Mouse (Mus musculus): ENCODE data around the gene Col11a2. TPM values are rescaled to one million over a fixed set of nuclear protein-coding genes. Genes with fewer than 3 reads are reported as not detected.

Gene Col11a2
- polyA plus RNA-seq, 1 experiment from 2014 or later = 6.3 TPM

GRCm38 (mm10) chr17:34098709-34099479, 59.7 kb downstream of the Col11a2 start:
- WGBS = 63% methylated on average over 10 of the region's 10 CpGs
- Histone ChIP-seq H3K4me3 (no peak overlapping the region), H3K9ac (no peak overlapping the region), H3K4me1 (no peaks in the 10 kb centered on the region), H3K4me2 (replicated peaks) (no peak overlapping the region), H3K9me3 (no peaks in the 10 kb centered on the region; the same call in 1 of the 2 replicates), H3K27me3 (replicated peaks) (no peaks in the 10 kb centered on the region), H3K27ac (no peak overlapping the region), H3K36me3 (no peaks in the 10 kb centered on the region)
- ATAC-seq (ENCODE audit: low FRiP score, low read depth) = no peak

- 67% methylated on average over 5 of the region's 5 CpGs for WGBS
- ATAC-seq (ENCODE audit: low FRiP score, low read depth) = no peak
- H3K4me3 ChIP-seq = no peak overlapping the region
- no peak overlapping the region for H3K9ac ChIP-seq
- H3K36me3 ChIP-seq = no peaks in the 10 kb centered on the region
- no peaks in the 10 kb centered on the region; the same call in 1 of the 2 replicates for H3K9me3 ChIP-seq
- H3K27me3 ChIP-seq (replicated peaks) = no peaks in the 10 kb centered on the region
- no peak overlapping the region for H3K27ac ChIP-seq
- no peak overlapping the region for H3K4me2 ChIP-seq (replicated peaks)
- no peaks in the 10 kb centered on the region for H3K4me1 ChIP-seq
Observed at GRCm38 (mm10) chr17:34099531-34099930, 60.3 kb downstream of the Col11a2 start.

GRCm38 (mm10) chr17:34101185-34101584, 61.9 kb downstream of the Col11a2 start:
- H3K4me3 ChIP-seq = 0 out of 2 replicates have a peak overlapping the region, but pooled peaks have one; percentile 8
- no peaks in the 10 kb centered on the region for H3K27me3 ChIP-seq (replicated peaks)
- no peaks in the 10 kb centered on the region; the same call in 1 of the 2 replicates for H3K9me3 ChIP-seq
- peak; percentile 13 for ATAC-seq (ENCODE audit: low FRiP score, low read depth)
- no peaks in the 10 kb centered on the region for H3K36me3 ChIP-seq
- H3K4me2 ChIP-seq (replicated peaks) = peak overlapping the region; percentile 46; the same call in 1 of the 2 replicates
- H3K4me1 ChIP-seq = no peaks in the 10 kb centered on the region
- H3K27ac ChIP-seq = no peak overlapping the region
- H3K9ac ChIP-seq = no peak overlapping the region
- WGBS = 33% methylated on average over 5 of the region's 5 CpGs

GRCm38 (mm10) chr17:34101604-34102032, 62.4 kb downstream of the Col11a2 start:
- Histone ChIP-seq H3K4me2 (replicated peaks) (peak overlapping the region; percentile 46), H3K9ac (no peak overlapping the region), H3K27me3 (replicated peaks) (no peaks in the 10 kb centered on the region), H3K27ac (no peak overlapping the region), H3K4me3 (0 out of 2 replicates have a peak overlapping the region, but pooled peaks have one; percentile 8), H3K36me3 (no peaks in the 10 kb centered on the region), H3K9me3 (no peaks in the 10 kb centered on the region; the same call in 1 of the 2 replicates), H3K4me1 (no peaks in the 10 kb centered on the region)
- WGBS = 9% methylated on average over 12 of the region's 12 CpGs
- peak; percentile 80 for ATAC-seq (ENCODE audit: low FRiP score, low read depth)

GRCm38 (mm10) chr17:34102831-34103230, 63.6 kb downstream of the Col11a2 start:
- no peak overlapping the region for H3K4me2 ChIP-seq (replicated peaks)
- WGBS = 86% methylated on average over 6 of the region's 6 CpGs
- no peaks in the 10 kb centered on the region for H3K4me1 ChIP-seq
- no peaks in the 10 kb centered on the region for H3K36me3 ChIP-seq
- H3K9ac ChIP-seq = no peak overlapping the region
- no peak for ATAC-seq (ENCODE audit: low FRiP score, low read depth)
- no peaks in the 10 kb centered on the region for H3K27me3 ChIP-seq (replicated peaks)
- H3K4me3 ChIP-seq = no peak overlapping the region
- H3K27ac ChIP-seq = no peak overlapping the region
- H3K9me3 ChIP-seq = no peaks in the 10 kb centered on the region; the same call in 1 of the 2 replicates

GRCm38 (mm10) chr17:34104804-34105203, 65.6 kb downstream of the Col11a2 start:
- no peaks in the 10 kb centered on the region; the same call in 1 of the 2 replicates for H3K9me3 ChIP-seq
- H3K4me3 ChIP-seq = no peak overlapping the region
- ATAC-seq (ENCODE audit: low FRiP score, low read depth) = no peak
- H3K36me3 ChIP-seq = peaks cover 9% of the 10 kb centered on the region; the same call in 1 of the 2 replicates
- H3K4me1 ChIP-seq = no peaks in the 10 kb centered on the region
- no peak overlapping the region for H3K9ac ChIP-seq
- H3K4me2 ChIP-seq (replicated peaks) = no peak overlapping the region
- no peak overlapping the region for H3K27ac ChIP-seq
- WGBS = 87% methylated on average over 9 of the region's 9 CpGs
- H3K27me3 ChIP-seq (replicated peaks) = no peaks in the 10 kb centered on the region

GRCm38 (mm10) chr17:34106555-34106954, 67.3 kb downstream of the Col11a2 start:
- H3K9ac ChIP-seq = no peak overlapping the region
- H3K4me1 ChIP-seq = no peaks in the 10 kb centered on the region; the same call in 1 of the 2 replicates
- H3K36me3 ChIP-seq = peaks cover 25% of the 10 kb centered on the region
- H3K4me2 ChIP-seq (replicated peaks) = no peak overlapping the region
- no peaks in the 10 kb centered on the region; the same call in 1 of the 2 replicates for H3K9me3 ChIP-seq
- 88% methylated on average over 7 of the region's 7 CpGs for WGBS
- no peak for ATAC-seq (ENCODE audit: low FRiP score, low read depth)
- H3K27me3 ChIP-seq (replicated peaks) = no peaks in the 10 kb centered on the region
- H3K4me3 ChIP-seq = no peak overlapping the region
- H3K27ac ChIP-seq = no peak overlapping the region

- Histone ChIP-seq H3K9me3 (no peaks in the 10 kb centered on the region; the same call in 1 of the 2 replicates), H3K27ac (no peak overlapping the region), H3K4me3 (no peak overlapping the region), H3K4me2 (replicated peaks) (no peak overlapping the region), H3K9ac (no peak overlapping the region), H3K4me1 (no peaks in the 10 kb centered on the region; the same call in 1 of the 2 replicates), H3K36me3 (peaks cover 33% of the 10 kb centered on the region), H3K27me3 (replicated peaks) (no peaks in the 10 kb centered on the region)
- 84% methylated on average over 7 of the region's 7 CpGs for WGBS
- no peak for ATAC-seq (ENCODE audit: low FRiP score, low read depth)
Observed at GRCm38 (mm10) chr17:34107109-34107867, 68.1 kb downstream of the Col11a2 start.

- 83% methylated on average over 5 of the region's 6 CpGs for WGBS
- ATAC-seq (ENCODE audit: low FRiP score, low read depth) = no peak
Observed at GRCm38 (mm10) chr17:34108460-34108859, 69.2 kb downstream of the Col11a2 start.

GRCm38 (mm10) chr17:34109038-34109805, 70.0 kb downstream of the Col11a2 start:
- no peak for ATAC-seq (ENCODE audit: low FRiP score, low read depth)
- Histone ChIP-seq H3K27ac (no peak overlapping the region), H3K4me2 (replicated peaks) (no peak overlapping the region), H3K9ac (no peak overlapping the region), H3K4me3 (no peak overlapping the region), H3K9me3 (no peaks in the 10 kb centered on the region; the same call in 1 of the 2 replicates), H3K4me1 (no peaks in the 10 kb centered on the region; the same call in 1 of the 2 replicates), H3K27me3 (replicated peaks) (no peaks in the 10 kb centered on the region), H3K36me3 (peaks cover 52% of the 10 kb centered on the region)
- 84% methylated on average over 14 of the region's 14 CpGs for whole genome bisulfite sequencing

More at GRCm38 (mm10) chr17:34108460-34108859, 69.2 kb downstream of the Col11a2 start:
- Histone ChIP-seq H3K36me3 (peaks cover 44% of the 10 kb centered on the region), H3K27ac (no peak overlapping the region), H3K4me2 (replicated peaks) (no peak overlapping the region), H3K9ac (no peak overlapping the region), H3K9me3 (no peaks in the 10 kb centered on the region; the same call in 1 of the 2 replicates), H3K4me3 (no peak overlapping the region), H3K27me3 (replicated peaks) (no peaks in the 10 kb centered on the region), H3K4me1 (no peaks in the 10 kb centered on the region; the same call in 1 of the 2 replicates)

- H3K27ac ChIP-seq = no peak overlapping the region
- no peak overlapping the region for H3K4me2 ChIP-seq (replicated peaks)
- WGBS = 77% methylated on average over 3 of the region's 3 CpGs
- no peaks in the 10 kb centered on the region for H3K9me3 ChIP-seq
- H3K36me3 ChIP-seq = peaks cover 58% of the 10 kb centered on the region
- H3K4me3 ChIP-seq = no peak overlapping the region
- no peak overlapping the region for H3K9ac ChIP-seq
- H3K4me1 ChIP-seq = no peaks in the 10 kb centered on the region; the same call in 1 of the 2 replicates
- ATAC-seq (ENCODE audit: low FRiP score, low read depth) = peak; percentile 29; the same call in 1 of the 2 replicates
- H3K27me3 ChIP-seq (replicated peaks) = no peaks in the 10 kb centered on the region
Observed at GRCm38 (mm10) chr17:34109806-34110195, 70.6 kb downstream of the Col11a2 start.

All from neural tube, embryonic 12.5 days (tissue).